Mouse (Mus musculus) CH12.LX (cell line): ENCODE data around the gene Slc15a3. TPM values are rescaled to one million over a fixed set of nuclear protein-coding genes. Genes with fewer than 3 reads are reported as not detected.

Experiments
- DNase-seq: peaks from one replicate; pipeline ENCODE4 v3.0.0-alpha.2; 2013; ENCODE audit errors: extremely low read depth
- H3K27ac ChIP-seq: 2 replicates; pipeline ENCODE4 v1.5.1; 2012; ENCODE audit warnings: low read depth, mild to moderate bottlenecking, control low read depth, moderate library complexity; ENCODE audit not compliant: insufficient read depth
- H3K27me3 ChIP-seq: replicated peaks from 2 replicates; pipeline ENCODE3; 2012; ENCODE audit warnings: inconsistent platforms
- H3K36me3 ChIP-seq, 2 experiments: replicated peaks in 1 of 2; 2 replicates each; pipeline versions ENCODE3 to v1.6.1; 2012; ENCODE audit warnings: inconsistent platforms in 1 of 2, low read length in 1 of 2, mild to moderate bottlenecking in 1 of 2, mixed read lengths in 1 of 2, moderate library complexity in 1 of 2; ENCODE audit not compliant: control insufficient read depth in 1 of 2, insufficient read depth in 1 of 2
- H3K4me1 ChIP-seq, 2 experiments: 2 replicates each; pipeline ENCODE4 v1.6.1; 2012; ENCODE audit warnings: inconsistent platforms in 1 of 2, moderate library complexity in 1 of 2; ENCODE audit not compliant: insufficient read depth in 2 of 2, control insufficient read depth in 1 of 2
- H3K4me2 ChIP-seq: 2 replicates; pipeline ENCODE4 v1.6.1; 2012; ENCODE audit warnings: low read depth, mild to moderate bottlenecking, control low read depth; ENCODE audit not compliant: poor library complexity, insufficient read depth, severe bottlenecking
- H3K4me3 ChIP-seq, 3 experiments: fragments of 150-350 bp in 1 of 3; sonication (generic) in 1 of 3; replicated peaks in 1 of 3; 2 replicates each; pipeline versions ENCODE3 to v1.5.1; 2011 to 2012; ENCODE audit warnings: low read depth in 2 of 3, low read length in 2 of 3, mild to moderate bottlenecking in 2 of 3, moderate library complexity in 2 of 3, control low read depth in 1 of 3, improper control_type of control experiment in 1 of 3, inconsistent platforms in 1 of 3, mixed read lengths in 1 of 3; ENCODE audit not compliant: poor library complexity in 1 of 3
- H3K79me2 ChIP-seq: replicated peaks from 2 replicates; pipeline ENCODE4 v1.6.1; 2012; ENCODE audit warnings: mild to moderate bottlenecking, moderate library complexity; ENCODE audit not compliant: control insufficient read depth, poor library complexity, insufficient read depth, severe bottlenecking; ENCODE audit errors: extremely low read depth
- H3K9ac ChIP-seq: 2 replicates; pipeline ENCODE4 v1.6.1; 2012; ENCODE audit warnings: low read depth, mild to moderate bottlenecking, control low read depth, moderate library complexity; ENCODE audit not compliant: insufficient read depth
- H3K9me3 ChIP-seq: replicated peaks from 2 replicates; pipeline ENCODE3; 2012; ENCODE audit warnings: low read length, inconsistent platforms, mixed read lengths
- CHD1 ChIP-seq: IDR thresholded peaks from 2 replicates; pipeline ENCODE4 v1.6.1; 2012; ENCODE audit warnings: low read depth, low read length, improper control_type of control experiment, inconsistent platforms
- CTCF ChIP-seq, 2 experiments: IDR thresholded peaks in 1 of 2; conservative IDR thresholded peaks in 1 of 2; 2 replicates each; pipeline ENCODE4 v1.5.1; 2011 to 2012; ENCODE audit warnings: low read depth in 2 of 2, low read length in 2 of 2, improper control_type of control experiment in 1 of 2, inconsistent platforms in 1 of 2, mild to moderate bottlenecking in 1 of 2, moderate library complexity in 1 of 2
- E2F4 ChIP-seq: IDR thresholded peaks from 2 replicates; pipeline ENCODE4 v1.6.1; 2011; ENCODE audit warnings: low read depth, low read length, improper control_type of control experiment; ENCODE audit not compliant: insufficient replicate concordance
- EP300 ChIP-seq: IDR thresholded peaks from 2 replicates; pipeline ENCODE4 v1.6.1; 2011; ENCODE audit warnings: low read length, improper control_type of control experiment
- IRF4 ChIP-seq: IDR thresholded peaks from 2 replicates; pipeline ENCODE4 v1.6.1; 2014; ENCODE audit warnings: low read depth, mild to moderate bottlenecking, inconsistent platforms, low read length, improper control_type of control experiment
- MYC ChIP-seq: IDR thresholded peaks from 2 replicates; pipeline ENCODE4 v1.6.1; 2011; ENCODE audit warnings: low read depth, mild to moderate bottlenecking, improper control_type of control experiment, low read length
- PAX5 ChIP-seq: IDR thresholded peaks from 2 replicates; pipeline ENCODE4 v1.6.1; 2012; ENCODE audit warnings: low read length, inconsistent platforms, mixed read lengths
- RAD21 ChIP-seq: IDR thresholded peaks from 2 replicates; pipeline ENCODE4 v1.6.1; 2011; ENCODE audit warnings: low read depth, mild to moderate bottlenecking, low read length, improper control_type of control experiment, moderate library complexity
- SIN3A ChIP-seq: IDR thresholded peaks from 2 replicates; pipeline ENCODE4 v1.6.1; 2012; ENCODE audit warnings: low read length, improper control_type of control experiment, inconsistent platforms
- TBP ChIP-seq: conservative IDR thresholded peaks from 2 replicates; pipeline ENCODE4 v1.6.1; 2011; ENCODE audit warnings: low read depth, low read length, improper control_type of control experiment
- TCF12 ChIP-seq: IDR thresholded peaks from 2 replicates; pipeline ENCODE4 v1.6.1; 2014; ENCODE audit warnings: low read depth, mild to moderate bottlenecking, inconsistent platforms, low read length, improper control_type of control experiment
- UBTF ChIP-seq: IDR thresholded peaks from 2 replicates; pipeline ENCODE4 v1.6.1; 2012; ENCODE audit warnings: low read depth, mild to moderate bottlenecking, inconsistent platforms, low read length, improper control_type of control experiment, moderate library complexity
- USF1 ChIP-seq: IDR thresholded peaks from 2 replicates; pipeline ENCODE4 v1.6.1; 2014; ENCODE audit warnings: low read depth, mild to moderate bottlenecking, inconsistent platforms, low read length, improper control_type of control experiment
- USF2 ChIP-seq: conservative IDR thresholded peaks from 2 replicates; pipeline ENCODE4 v1.6.1; 2011; ENCODE audit warnings: low read depth, low read length, improper control_type of control experiment
- ZKSCAN1 ChIP-seq: IDR thresholded peaks from 2 replicates; pipeline ENCODE4 v1.6.1; 2012; ENCODE audit warnings: low read depth, inconsistent platforms, low read length, improper control_type of control experiment, borderline replicate concordance
- dilution Hi-C: fragments of 300-500 bp; cut with MboI; formaldehyde crosslinking; loops from 2 replicates; pipeline ENCODE4 v1.14.3; 2020; ENCODE audit warnings: low sequenced_read_pairs; ENCODE audit not compliant: extremely low pct_unique_long_range_greater_than_20kb, extremely low pct_ligation_motif_present
- in situ Hi-C: fragments of 300-500 bp; cut with MboI; formaldehyde crosslinking; loops from 3 replicates; pipeline ENCODE4 v1.14.3; 2019; ENCODE audit warnings: low sequenced_read_pairs, low pct_ligation_motif_present, low pct_unique_long_range_greater_than_20kb, mixed read lengths
- polyA plus RNA-seq: library from polyadenylated mRNA; unstranded; fragments of >175 nt; gene quantifications from 2 replicates; pipeline ENCODE4 v1.2.1, GENCODE M21; 2012; ENCODE audit warnings: low read depth; ENCODE audit not compliant: insufficient read length
- total RNA-seq, 2 experiments: library from RNA; depleted of rRNA; stranded (reverse); fragments of 300-350 nt in 1 of 2; fragments of >200 nt in 1 of 2; gene quantifications; 2 replicates each; pipeline ENCODE4 v1.2.3; 2012 to 2014

Slc15a3 gene
- total and polyA plus RNA-seq, 3 experiments: 84.5 to 219 (median 94.3) TPM

GRCm38 (mm10) chr19:10847311-10848087 lies 8.0 kb downstream of the Slc15a3 start:
- TF ChIP-seq ZKSCAN1 (no peak), RAD21 (no peak), UBTF (no peak), TCF12 (no peak), CTCF (conservative IDR thresholded peaks at IDR 0.05 in 1 of 2, IDR thresholded peaks at IDR 0.05 in 1 of 2; ENCODE audit: low read depth in 2 of 2, low read length in 2 of 2) (no peak), IRF4 (no peak), E2F4 (no peak), TBP (no peak), PAX5 (no peak), CHD1 (no peak), SIN3A (no peak), EP300 (no peak), MYC (no peak), USF1 (no peak)
- in situ Hi-C loops (no loop called here), dilution Hi-C loops (no loop called here)
- no peak for DNase-seq
- Histone ChIP-seq H3K4me2 (no peak overlapping the region), H3K79me2 (peaks cover 27% of the 10 kb centered on the region), H3K27me3 (no peaks in the 10 kb centered on the region), H3K4me1 (peaks cover 15 to 45% of the 10 kb centered on the region in 2 experiments), H3K9ac (no peak overlapping the region), H3K36me3 (peaks cover 41 to 76% of the 10 kb centered on the region in 2 experiments), H3K27ac (no peak overlapping the region), H3K4me3 (no peak overlapping the region), H3K9me3 (no peaks in the 10 kb centered on the region)

- Histone ChIP-seq H3K4me2 (no peak overlapping the region), H3K79me2 (no peaks in the 10 kb centered on the region; the same call in 1 of the 2 replicates), H3K27ac (no peak overlapping the region), H3K27me3 (no peaks in the 10 kb centered on the region), H3K9me3 (no peaks in the 10 kb centered on the region), H3K36me3 (peaks cover 86 to 100% of the 10 kb centered on the region in 2 experiments), H3K9ac (no peak overlapping the region), H3K4me3 (no peak overlapping the region), H3K4me1 (peaks cover 5 to 18% of the 10 kb centered on the region in 2 experiments; a peak in 3 of 4 replicates)
- in situ Hi-C loops (no loop called here), dilution Hi-C loops (no loop called here)
- DNase-seq: no peak
- TF ChIP-seq MYC (no peak), USF2 (no peak), UBTF (no peak)
- TF ChIP-seq, all 38 proteins: peak for 0
Observed at GRCm38 (mm10) chr19:10855422-10855821, 15.9 kb downstream of the Slc15a3 start.
